8 mouse cellular contexts compared by ENCODE assay signal in genomic region chr7:126986319-126986718, GRCm38 (mm10). TPM values are rescaled to one million over a fixed set of nuclear protein-coding genes. Genes with fewer than 3 reads are reported as not detected.
DNase-seq lines count a peak whose midpoint lies in the region; ATAC-seq and TF ChIP-seq lines count a peak whose summit lies in the region.

No protein-coding gene starts in this region.

- no peak overlapping the region for H3K4me2 ChIP-seq in hindbrain, postnatal 0 days (ENCODE audit: low read depth, low read length)
- H3K4me2 ChIP-seq in hindbrain, embryonic 11.5 days (replicated peaks; ENCODE audit: low read depth, low read length), result no peak overlapping the region
- H3K4me2 ChIP-seq in intestine, postnatal 0 days (replicated peaks; ENCODE audit: low read depth), result no peak overlapping the region
- no peak overlapping the region for H3K4me2 ChIP-seq in lung, embryonic 14.5 days
- H3K4me2 ChIP-seq in stomach, postnatal 0 days (replicated peaks; ENCODE audit: low read depth), result no peak overlapping the region

- whole genome bisulfite sequencing in hindbrain, postnatal 0 days, result 43% methylated on average over 9 of the region's 9 CpGs
- 49% methylated on average over 9 of the region's 9 CpGs for WGBS in hindbrain, embryonic 11.5 days
- 35% methylated on average over 9 of the region's 9 CpGs for WGBS in intestine, postnatal 0 days
- WGBS in lung, embryonic 14.5 days, result 31% methylated on average over 9 of the region's 9 CpGs
- WGBS in stomach, postnatal 0 days, result 37% methylated on average over 9 of the region's 9 CpGs

- TF ChIP-seq EP300 in stomach, postnatal 0 days (optimal IDR thresholded peaks at IDR 0.05), result no peak

- no peak overlapping the region for H3K9ac ChIP-seq in hindbrain, postnatal 0 days (replicated peaks; ENCODE audit: low read length)
- H3K9ac ChIP-seq in hindbrain, embryonic 11.5 days (ENCODE audit: low read depth, low read length), result no peak overlapping the region
- no peak overlapping the region for H3K9ac ChIP-seq in intestine, postnatal 0 days (ENCODE audit: low read depth, low read length)
- H3K9ac ChIP-seq in lung, embryonic 14.5 days, result no peak overlapping the region
- no peak overlapping the region for H3K9ac ChIP-seq in stomach, postnatal 0 days (ENCODE audit: low read length)

- H3K9me3 ChIP-seq in hindbrain, postnatal 0 days (ENCODE audit: low read length), result no peaks in the 10 kb centered on the region
- H3K9me3 ChIP-seq in hindbrain, embryonic 11.5 days (ENCODE audit: control insufficient read depth, low read length), result no peaks in the 10 kb centered on the region
- H3K9me3 ChIP-seq in intestine, postnatal 0 days (ENCODE audit: control insufficient read depth), result no peaks in the 10 kb centered on the region
- no peaks in the 10 kb centered on the region for H3K9me3 ChIP-seq in lung, embryonic 14.5 days (ENCODE audit: low read depth, low read length)
- no peaks in the 10 kb centered on the region for H3K9me3 ChIP-seq in stomach, postnatal 0 days (ENCODE audit: control insufficient read depth, low read length)

- DNase-seq in hindbrain, postnatal 0 days (ENCODE audit: low spot score), result peak; percentile 56
- no peak for DNase-seq in hindbrain, embryonic 11.5 days (ENCODE audit: low spot score)
- DNase-seq in Muller cell, postnatal 12 days (ENCODE audit: inconsistent ontology term), result peak; percentile 26
- peak; percentile 87 for DNase-seq in cerebellum, adult 9-10 months
- peak; percentile 60 for DNase-seq in lung, embryonic 14.5 days
- peak; percentile 81 for DNase-seq in stomach, postnatal 0 days (ENCODE audit: low spot score)
- no peak for DNase-seq in spleen, postnatal 4 days (ENCODE audit: low spot score in 2 of 2)

- H3K27ac ChIP-seq in hindbrain, postnatal 0 days, result no peak overlapping the region
- H3K27ac ChIP-seq in hindbrain, embryonic 11.5 days (ENCODE audit: low read depth, low read length), result no peak overlapping the region
- H3K27ac ChIP-seq in intestine, postnatal 0 days (ENCODE audit: low read depth, low read length), result no peak overlapping the region
- no peak overlapping the region for H3K27ac ChIP-seq in lung, embryonic 14.5 days (ENCODE audit: low read depth)
- H3K27ac ChIP-seq in stomach, postnatal 0 days (replicated peaks), result no peak overlapping the region

- H3K36me3 ChIP-seq in hindbrain, postnatal 0 days (ENCODE audit: insufficient read depth, low read length), result no peaks in the 10 kb centered on the region; the same call in 1 of the 2 replicates
- H3K36me3 ChIP-seq in hindbrain, embryonic 11.5 days (ENCODE audit: control insufficient read depth, insufficient read depth, low read length), result no peaks in the 10 kb centered on the region
- H3K36me3 ChIP-seq in intestine, postnatal 0 days (ENCODE audit: control insufficient read depth, insufficient read depth), result peaks cover 30% of the 10 kb centered on the region
- H3K36me3 ChIP-seq in lung, embryonic 14.5 days (ENCODE audit: insufficient read depth), result no peaks in the 10 kb centered on the region
- peaks cover 1% of the 10 kb centered on the region; the same call in 1 of the 2 replicates for H3K36me3 ChIP-seq in stomach, postnatal 0 days (ENCODE audit: control insufficient read depth, insufficient read depth, low read length)

- no peak overlapping the region for H3K4me3 ChIP-seq in hindbrain, postnatal 0 days (ENCODE audit: low read length)
- no peak overlapping the region for H3K4me3 ChIP-seq in hindbrain, embryonic 11.5 days (ENCODE audit: low read depth, low read length)
- H3K4me3 ChIP-seq in intestine, postnatal 0 days (ENCODE audit: low read depth, low read length), result no peak overlapping the region
- H3K4me3 ChIP-seq in lung, embryonic 14.5 days (ENCODE audit: low read depth, low read length), result no peak overlapping the region
- H3K4me3 ChIP-seq in stomach, postnatal 0 days (ENCODE audit: low read depth, low read length), result no peak overlapping the region

- ATAC-seq in hindbrain, postnatal 0 days, result peak; percentile 73
- ATAC-seq in hindbrain, embryonic 11.5 days (ENCODE audit: low FRiP score), result no peak
- ATAC-seq in intestine, postnatal 0 days, result peak; percentile 75
- ATAC-seq in lung, embryonic 14.5 days (ENCODE audit: insufficient read depth), result no peak
- ATAC-seq in stomach, postnatal 0 days (ENCODE audit: low FRiP score, low TSS enrichment), result peak; percentile 84

- H3K4me1 ChIP-seq in hindbrain, postnatal 0 days (ENCODE audit: insufficient read depth, low read length), result no peaks in the 10 kb centered on the region
- H3K4me1 ChIP-seq in hindbrain, embryonic 11.5 days (replicated peaks; ENCODE audit: control insufficient read depth, insufficient read depth, low read length), result no peaks in the 10 kb centered on the region
- H3K4me1 ChIP-seq in intestine, postnatal 0 days (replicated peaks; ENCODE audit: control insufficient read depth, insufficient read depth, low read length), result no peaks in the 10 kb centered on the region; the same call in 1 of the 2 replicates
- no peaks in the 10 kb centered on the region for H3K4me1 ChIP-seq in lung, embryonic 14.5 days (ENCODE audit: insufficient read depth)
- H3K4me1 ChIP-seq in stomach, postnatal 0 days (replicated peaks; ENCODE audit: control insufficient read depth, insufficient read depth), result no peaks in the 10 kb centered on the region

- H3K27me3 ChIP-seq in hindbrain, postnatal 0 days (ENCODE audit: insufficient read depth, low read length), result no peaks in the 10 kb centered on the region
- no peaks in the 10 kb centered on the region for H3K27me3 ChIP-seq in hindbrain, embryonic 11.5 days (ENCODE audit: control insufficient read depth, insufficient read depth, low read length)
- no peaks in the 10 kb centered on the region for H3K27me3 ChIP-seq in intestine, postnatal 0 days (replicated peaks; ENCODE audit: control insufficient read depth, insufficient read depth, low read length)
- no peaks in the 10 kb centered on the region for H3K27me3 ChIP-seq in lung, embryonic 14.5 days (ENCODE audit: insufficient read depth, low read length)
- H3K27me3 ChIP-seq in stomach, postnatal 0 days (ENCODE audit: control insufficient read depth, insufficient read depth, low read length), result no peaks in the 10 kb centered on the region

- peak; percentile 69 for TF ChIP-seq CTCF in hindbrain, postnatal 0 days (IDR thresholded peaks at IDR 0.05; ENCODE audit: low read depth)
- TF ChIP-seq CTCF in intestine, postnatal 0 days (IDR thresholded peaks at IDR 0.05; ENCODE audit: low read depth), result peak; percentile 85
- TF ChIP-seq CTCF in lung, embryonic 14.5 days (IDR thresholded peaks at IDR 0.05; ENCODE audit: low read depth), result peak; percentile 73
- peak; percentile 80 for TF ChIP-seq CTCF in stomach, postnatal 0 days (IDR thresholded peaks at IDR 0.05; ENCODE audit: low read depth)

RNA-seq across cellular contexts. Expression of gene Cdiptos, which starts 10.4 kb away (rescaled TPM):
- total RNA-seq in hindbrain, postnatal 0 days (2014; rRNA removed), result 0.31 TPM in 1 of 2 replicates, not detected in the other
- 0.95 and 1.4 TPM in 2 replicates for polyA plus RNA-seq in hindbrain, postnatal 0 days (2015; fragmentation: Nextera tagmentation; extraction: Ambion mirVana)
- polyA plus RNA-seq in hindbrain, embryonic 11.5 days (2014; fragmentation: Nextera tagmentation; extraction: Ambion mirVana), result 0.63 and 0.93 TPM in 2 replicates
- polyA plus RNA-seq in intestine, postnatal 0 days (2015; fragmentation: Nextera tagmentation; extraction: Ambion mirVana), result 3.2 TPM in 2 replicates
- polyA plus RNA-seq in lung, embryonic 14.5 days (2014; fragmentation: Nextera tagmentation; extraction: Ambion mirVana), result 1.5 TPM in 2 replicates
- polyA plus RNA-seq in stomach, postnatal 0 days (2015; fragmentation: Nextera tagmentation; extraction: Ambion mirVana), result 1.5 and 1.7 TPM in 2 replicates

RNA-seq across cellular contexts. Expression of gene Cdipt, which starts 10.6 kb away (rescaled TPM):
- total RNA-seq in hindbrain, postnatal 0 days (2014; rRNA removed), result 203 and 240 TPM in 2 replicates
- polyA plus RNA-seq in hindbrain, postnatal 0 days (2015; fragmentation: Nextera tagmentation; extraction: Ambion mirVana), result 146 and 150 TPM in 2 replicates
- polyA plus RNA-seq in hindbrain, embryonic 11.5 days (2014; fragmentation: Nextera tagmentation; extraction: Ambion mirVana), result 68.9 and 69.5 TPM in 2 replicates
- 159 and 169 TPM in 2 replicates for polyA plus RNA-seq in intestine, postnatal 0 days (2015; fragmentation: Nextera tagmentation; extraction: Ambion mirVana)
- 86.1 and 92.8 TPM in 2 replicates for polyA plus RNA-seq in lung, embryonic 14.5 days (2014; fragmentation: Nextera tagmentation; extraction: Ambion mirVana)
- polyA plus RNA-seq in stomach, postnatal 0 days (2015; fragmentation: Nextera tagmentation; extraction: Ambion mirVana), result 79.3 and 80.4 TPM in 2 replicates

RNA-seq across cellular contexts. Expression of gene Mvp, which starts 28.1 kb away (rescaled TPM):
- total RNA-seq in hindbrain, postnatal 0 days (2014; rRNA removed), result 6.5 and 6.9 TPM in 2 replicates
- 5.5 and 5.8 TPM in 2 replicates for polyA plus RNA-seq in hindbrain, postnatal 0 days (2015; fragmentation: Nextera tagmentation; extraction: Ambion mirVana)
- polyA plus RNA-seq in hindbrain, embryonic 11.5 days (2014; fragmentation: Nextera tagmentation; extraction: Ambion mirVana), result 3.4 and 3.5 TPM in 2 replicates
- polyA plus RNA-seq in intestine, postnatal 0 days (2015; fragmentation: Nextera tagmentation; extraction: Ambion mirVana), result 79.8 and 81.0 TPM in 2 replicates
- polyA plus RNA-seq in lung, embryonic 14.5 days (2014; fragmentation: Nextera tagmentation; extraction: Ambion mirVana), result 7.7 and 8.0 TPM in 2 replicates
- polyA plus RNA-seq in stomach, postnatal 0 days (2015; fragmentation: Nextera tagmentation; extraction: Ambion mirVana), result 49.5 and 50.0 TPM in 2 replicates

RNA-seq across cellular contexts. Expression of gene Pagr1b, which starts 30.0 kb away (rescaled TPM):
- total RNA-seq in hindbrain, postnatal 0 days (2014; rRNA removed), result 1.2 TPM in 1 of 2 replicates, not detected in the other
- 0.49 and 1.5 TPM in 2 replicates for polyA plus RNA-seq in hindbrain, postnatal 0 days (2015; fragmentation: Nextera tagmentation; extraction: Ambion mirVana)
- not detected in 2 replicates for polyA plus RNA-seq in hindbrain, embryonic 11.5 days (2014; fragmentation: Nextera tagmentation; extraction: Ambion mirVana)
- polyA plus RNA-seq in intestine, postnatal 0 days (2015; fragmentation: Nextera tagmentation; extraction: Ambion mirVana), result 0.68 TPM in 1 of 2 replicates, not detected in the other
- polyA plus RNA-seq in lung, embryonic 14.5 days (2014; fragmentation: Nextera tagmentation; extraction: Ambion mirVana), result 0.85 TPM in 1 of 2 replicates, not detected in the other
- polyA plus RNA-seq in stomach, postnatal 0 days (2015; fragmentation: Nextera tagmentation; extraction: Ambion mirVana), result 0.42 TPM in 1 of 2 replicates, not detected in the other

RNA-seq across cellular contexts. Expression of gene Pagr1a, which starts 30.8 kb away (rescaled TPM):
- total RNA-seq in hindbrain, postnatal 0 days (2014; rRNA removed), result 11.1 and 30.3 TPM in 2 replicates
- 31.2 and 48.6 TPM in 2 replicates for polyA plus RNA-seq in hindbrain, postnatal 0 days (2015; fragmentation: Nextera tagmentation; extraction: Ambion mirVana)
- polyA plus RNA-seq in hindbrain, embryonic 11.5 days (2014; fragmentation: Nextera tagmentation; extraction: Ambion mirVana), result 76.1 and 78.5 TPM in 2 replicates
- 26.4 and 37.5 TPM in 2 replicates for polyA plus RNA-seq in intestine, postnatal 0 days (2015; fragmentation: Nextera tagmentation; extraction: Ambion mirVana)
- 21.9 and 44.5 TPM in 2 replicates for polyA plus RNA-seq in lung, embryonic 14.5 days (2014; fragmentation: Nextera tagmentation; extraction: Ambion mirVana)
- 8.7 and 25.1 TPM in 2 replicates for polyA plus RNA-seq in stomach, postnatal 0 days (2015; fragmentation: Nextera tagmentation; extraction: Ambion mirVana)

Comparison
In these comparisons a context has a peak if more than half of its experiments do, and no peak if none do; other contexts are left out.
1. ATAC-seq: peak in hindbrain, postnatal 0 days (single experiment), intestine, postnatal 0 days (single experiment) and stomach, postnatal 0 days (single experiment); none in hindbrain, embryonic 11.5 days (single experiment) and lung, embryonic 14.5 days (single experiment).
2. DNase-seq: peak in hindbrain, postnatal 0 days (single experiment), Muller cell, postnatal 12 days (single experiment), cerebellum, adult 9-10 months (single experiment), lung, embryonic 14.5 days (single experiment) and stomach, postnatal 0 days (single experiment); none in hindbrain, embryonic 11.5 days (single experiment) and spleen, postnatal 4 days (0 of 2).
3. Peak in every context shown above with its lines, with median percentiles within 50 percentile points of each other: CTCF ChIP-seq.